Mouse (Mus musculus) neural tube, embryonic 10.5 days (tissue): ENCODE results near the gene Exosc9.
"Not testable (repeated sequence)": the region's sequence is repeated elsewhere in the genome, so short reads cannot be mapped to it uniquely, and the experiment has no call there.

Source experiments
- DNase-seq: peaks from one replicate; pipeline ENCODE4 v3.0.0-alpha.2; 2017; ENCODE audit warnings: low spot score; ENCODE audit errors: extremely low spot score

The Exosc9 gene

DNA sequence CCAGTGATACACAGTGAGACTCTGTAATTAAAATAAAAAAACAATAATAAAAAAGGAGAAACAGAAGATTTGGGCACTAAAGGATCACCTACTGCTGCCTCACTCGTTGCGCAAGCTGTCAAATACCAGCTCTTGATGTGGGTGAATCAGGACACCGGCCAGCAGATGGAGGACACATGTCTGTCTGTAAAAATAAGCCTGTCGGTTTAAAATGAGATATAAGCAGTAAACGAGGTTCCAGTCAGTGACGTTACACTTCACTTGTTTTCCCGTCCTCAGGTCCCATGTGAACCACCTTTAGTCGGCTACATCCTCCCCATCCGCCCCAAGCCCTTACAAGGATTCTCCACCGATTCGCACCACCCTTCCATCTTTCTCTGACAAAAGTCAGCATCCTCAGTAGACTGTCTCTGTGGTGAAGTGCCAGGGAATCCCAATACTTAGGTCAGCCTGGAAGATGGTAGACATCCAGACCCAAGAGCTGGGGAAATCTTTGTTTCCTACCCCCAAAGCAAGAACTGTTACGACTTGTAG is 488 bp upstream of the Exosc9 start:
- peak; percentile 45 for DNase-seq

GRCm38 (mm10) chr3:36557601-36558000 is 5.2 kb downstream of the Exosc9 start:
- no peak for DNase-seq

- DNase-seq = no peak
These were observed 7.2 kb downstream of the Exosc9 start for GRCm38 (mm10) chr3:36559606-36560005.

DNA sequence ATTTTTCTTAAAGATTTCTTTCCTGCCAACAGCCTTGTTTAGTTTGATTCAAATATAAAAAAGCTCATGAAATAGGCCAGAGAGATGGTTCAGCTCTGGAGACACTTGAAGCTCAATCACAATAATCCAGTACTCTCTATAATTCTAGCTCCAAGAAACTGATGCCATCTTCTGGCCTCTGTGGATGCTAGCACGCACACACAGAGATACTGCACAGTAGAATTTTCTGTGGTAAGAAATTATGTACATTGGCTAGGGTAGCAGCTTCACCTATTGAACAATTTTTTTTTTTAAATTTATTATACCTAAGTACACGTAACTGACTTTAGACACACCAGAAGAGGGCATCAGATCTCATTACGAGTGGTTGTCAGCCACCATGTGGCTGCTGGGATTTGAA is 11.3 kb downstream of the Exosc9 start:
- DNase-seq = no peak

DNA sequence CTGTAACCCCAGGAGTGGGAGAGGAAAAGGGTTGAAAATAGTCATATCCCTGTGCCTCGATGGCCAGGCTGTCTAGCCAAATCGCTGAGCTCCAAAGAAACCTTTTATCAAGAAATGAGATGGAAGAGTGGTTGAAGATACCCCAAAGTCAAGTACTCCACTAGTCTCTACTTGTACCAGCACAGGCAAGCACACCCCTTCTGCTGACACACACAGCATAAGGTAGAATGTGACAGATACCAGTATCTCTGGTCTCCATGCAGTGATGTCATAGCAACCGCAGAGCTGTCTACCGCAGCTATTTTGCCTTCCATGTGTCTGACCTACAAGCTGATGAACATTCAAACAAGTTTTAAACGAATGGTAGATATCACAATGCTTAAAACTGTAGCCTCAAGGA is 17.4 kb downstream of the Exosc9 start:
- no peak for DNase-seq

DNA sequence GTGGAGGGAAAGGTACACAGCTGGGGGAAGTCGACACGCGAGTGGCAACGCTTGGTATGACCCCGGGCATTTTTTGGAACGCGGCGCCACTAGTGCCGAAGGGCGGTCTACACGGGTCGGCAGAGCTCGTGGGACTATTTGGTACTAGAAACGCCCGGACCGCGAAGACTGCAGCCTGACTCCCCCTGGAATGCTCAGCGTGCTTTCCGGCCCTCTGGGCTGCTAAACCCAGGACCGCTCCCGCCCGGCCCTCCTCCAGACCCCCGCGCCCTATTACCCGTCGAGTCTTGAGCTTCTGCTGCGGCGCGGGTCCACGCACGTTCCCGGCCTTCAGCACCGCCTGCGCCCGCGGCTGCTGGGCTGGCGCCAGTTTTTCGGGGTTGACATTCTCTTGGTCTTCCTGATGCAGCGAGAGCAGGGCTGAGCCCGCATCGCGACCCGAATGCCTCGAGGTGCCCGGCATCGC is 19.0 kb downstream of the Exosc9 start:
- DNase-seq = no peak

DNA sequence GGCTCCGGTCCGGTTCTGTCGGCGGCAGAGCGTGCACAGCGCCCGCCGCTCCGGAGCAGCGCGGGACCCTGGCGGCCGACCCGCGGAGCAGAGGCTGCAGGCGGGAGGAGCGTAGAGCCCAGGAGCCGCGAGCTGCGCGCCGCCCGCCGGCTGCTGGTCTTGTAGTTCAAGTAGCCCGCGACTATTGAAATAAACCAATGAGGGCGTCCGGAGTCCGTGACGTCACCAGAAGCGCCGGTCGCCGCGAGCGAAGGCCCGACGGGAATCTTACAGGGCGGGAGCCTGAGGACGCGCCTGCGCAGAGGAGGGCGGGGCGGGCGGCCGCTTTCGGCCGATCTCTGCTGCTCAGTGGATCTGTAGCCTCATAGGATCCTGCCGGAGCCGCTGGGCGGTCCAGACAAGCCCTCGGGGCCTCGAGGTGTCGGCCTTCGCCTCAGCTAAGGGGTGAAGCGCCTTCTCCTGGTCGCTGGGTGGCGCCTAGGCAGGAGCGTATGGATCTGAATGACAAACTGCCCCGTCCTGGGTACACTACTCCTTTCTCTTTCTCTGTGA is 19.5 kb downstream of the Exosc9 start, which contains the start of gene Ccna2:
Ccna2 (minus strand) TSS at position 324 of the 552 bp plus-strand sequence.
- DNase-seq = peak; percentile 98

DNA sequence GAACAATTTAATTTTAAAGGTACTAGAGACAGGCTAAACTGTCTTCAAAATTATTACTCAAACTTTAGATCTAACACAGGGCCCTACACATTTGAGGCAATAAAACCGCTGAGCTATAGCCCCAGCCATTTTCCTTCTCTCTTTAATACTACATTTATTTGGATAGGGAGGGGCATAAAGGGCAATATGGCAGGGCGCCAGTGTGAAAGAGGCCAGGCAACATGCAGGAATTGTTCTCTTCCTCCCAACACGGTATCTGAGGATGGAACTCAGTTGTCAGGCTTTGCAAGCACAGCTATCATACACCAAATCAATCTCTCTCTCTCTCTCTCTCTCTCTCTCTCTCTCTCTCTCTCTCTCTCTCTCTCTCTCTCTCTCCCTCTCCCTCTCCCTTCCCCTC is 46.4 kb downstream of the Exosc9 start:
- DNase-seq = no peak

- DNase-seq = not testable (repeated sequence)
These were observed 47.4 kb downstream of the Exosc9 start for GRCm38 (mm10) chr3:36599773-36600172.

- DNase-seq = no peak
These were observed 53.7 kb downstream of the Exosc9 start for GRCm38 (mm10) chr3:36605894-36606783.

GRCm38 (mm10) chr3:36612687-36613086 is 60.3 kb downstream of the Exosc9 start:
- no peak for DNase-seq

GRCm38 (mm10) chr3:36613202-36613907 is 60.9 kb downstream of the Exosc9 start, which contains the start of gene Bbs7:
Bbs7 (minus strand) TSS chr3:36613477.
- peak; percentile 95 for DNase-seq

- no peak for DNase-seq
These were observed 61.5 kb downstream of the Exosc9 start for GRCm38 (mm10) chr3:36613908-36614255.
